38 mouse cellular contexts compared by ENCODE assay signal in the genomic region with DNA sequence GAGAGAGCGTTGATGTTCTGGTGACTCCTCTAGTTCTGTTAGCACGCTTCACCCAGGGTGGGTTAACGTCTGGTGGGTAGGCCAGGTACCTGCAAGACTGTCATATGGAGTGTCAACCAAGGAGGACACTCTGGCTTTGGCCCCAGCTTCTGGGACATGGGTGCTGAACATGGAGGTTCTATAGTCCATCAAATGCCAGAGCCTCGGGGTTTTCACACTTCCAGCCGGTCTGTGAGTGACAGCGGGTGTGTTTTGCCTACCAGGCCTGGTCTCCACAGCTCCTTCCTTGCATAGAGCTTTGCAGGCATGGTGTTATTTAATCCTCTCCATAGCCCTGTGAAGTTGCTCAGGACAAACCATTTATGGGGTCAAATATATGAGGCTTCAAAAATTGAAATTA. TPM values are rescaled to one million over a fixed set of nuclear protein-coding genes. Genes with fewer than 3 reads are reported as not detected.
"Had no signal": no experiment of that assay in that cellular context is flagged by ENCODE, and none has a peak within 500 bp of the region (broad histone marks: within the 10 kb centered on the region; RNA-seq: fewer than 3 reads in every experiment).

No protein-coding gene starts in this region.

- H3K9ac ChIP-seq: limb, embryonic 12.5 days; limb, embryonic 13.5 days; limb, embryonic 15.5 days; liver, embryonic 12.5 days; liver, embryonic 13.5 days; liver, embryonic 14.5 days; liver, embryonic 15.5 days; liver, postnatal 0 days; lung, embryonic 14.5 days; lung, embryonic 15.5 days; midbrain, embryonic 12.5 days; midbrain, embryonic 13.5 days; midbrain, embryonic 15.5 days; neural tube, embryonic 12.5 days had no signal

- H3K27me3 ChIP-seq: limb, embryonic 12.5 days; limb, embryonic 13.5 days; limb, embryonic 15.5 days; liver, embryonic 12.5 days; liver, embryonic 13.5 days; liver, embryonic 15.5 days; lung, embryonic 15.5 days; megakaryocyte, embryonic 14.5 days; midbrain, embryonic 12.5 days; midbrain, embryonic 15.5 days; neural tube, embryonic 12.5 days had no signal

- H3K4me2 ChIP-seq: limb, embryonic 12.5 days; limb, embryonic 13.5 days; limb, embryonic 15.5 days; liver, embryonic 11.5 days; liver, embryonic 12.5 days; liver, embryonic 13.5 days; liver, embryonic 15.5 days; lung, embryonic 14.5 days; lung, embryonic 15.5 days; midbrain, embryonic 12.5 days; midbrain, embryonic 13.5 days; midbrain, embryonic 15.5 days; neural tube, embryonic 12.5 days had no signal

- ATAC-seq: liver, embryonic 12.5 days; liver, postnatal 0 days; lung, postnatal 0 days; midbrain, embryonic 13.5 days; midbrain, embryonic 15.5 days; midbrain, embryonic 16.5 days had no signal

- H3K9me3 ChIP-seq: limb, embryonic 10.5 days; limb, embryonic 12.5 days; limb, embryonic 13.5 days; limb, embryonic 15.5 days; liver, embryonic 12.5 days; liver, embryonic 13.5 days; liver, embryonic 15.5 days; lung, embryonic 15.5 days; megakaryocyte, embryonic 14.5 days; midbrain, embryonic 10.5 days; midbrain, embryonic 12.5 days; midbrain, embryonic 13.5 days; midbrain, embryonic 15.5 days; neural tube, embryonic 12.5 days had no signal

- H3K27ac ChIP-seq: limb, embryonic 10.5 days; limb, embryonic 12.5 days; limb, embryonic 13.5 days; limb, embryonic 15.5 days; liver, embryonic 12.5 days; liver, embryonic 13.5 days; liver, embryonic 14.5 days; liver, embryonic 15.5 days; lung, embryonic 15.5 days; macrophage; midbrain, embryonic 10.5 days; midbrain, embryonic 12.5 days; midbrain, embryonic 13.5 days; midbrain, embryonic 15.5 days; neural tube, embryonic 12.5 days had no signal

- H3K4me3 ChIP-seq: limb, embryonic 10.5 days; limb, embryonic 12.5 days; limb, embryonic 13.5 days; limb, embryonic 15.5 days; liver, embryonic 12.5 days; liver, embryonic 13.5 days; liver, embryonic 15.5 days; lung, embryonic 15.5 days; megakaryocyte, embryonic 14.5 days; midbrain, embryonic 10.5 days; midbrain, embryonic 12.5 days; midbrain, embryonic 13.5 days; midbrain, embryonic 15.5 days; myocyte; neural tube, embryonic 12.5 days had no signal

- DNase-seq: left cerebral cortex, postnatal 4 days; liver; liver, embryonic 13.5 days; liver, postnatal 0 days; lung, adult 18-20 months; lung, adult 2 months; lung, embryonic 14.5 days; lung, postnatal 10 days; lung, postnatal 14 days; lung, postnatal 36 days; lung, postnatal 4 days had no signal

RNA-seq across cellular contexts. Expression of a gene that starts 55.4 kb away (rescaled TPM):
- total RNA-seq: megakaryocyte progenitor cell, adult 5-6 weeks; megakaryocyte, adult 5-6 weeks; megakaryocyte-erythroid progenitor cell, adult 5-6 weeks; midbrain, postnatal 0 days; monocyte, adult 5-6 weeks had no signal
- polyA plus RNA-seq: limb, embryonic 11.5 days; limb, embryonic 12.5 days; limb, embryonic 15.5 days; liver, adult 2 months; liver, embryonic 11.5 days; liver, embryonic 12.5 days; liver, embryonic 13.5 days; liver, embryonic 15.5 days; liver, postnatal 0 days; lung, adult 2 months; lung, embryonic 14.5 days; lung, postnatal 0 days; macrophage; midbrain, embryonic 16.5 days; myocyte; neural tube, embryonic 11.5 days had no signal
